Mouse (Mus musculus) kidney, adult 2 months (tissue): ENCODE measurements at regions not wholly inside any gene's neighbourhood (a gene's known extent, or its start where the extent isn't known, plus 50 kb on each side); places are given as distances from the start of the nearest gene placed in this dataset.

ENCODE experiments used
- CTCF ChIP-seq: fragments of 200-500 bp; conservative IDR thresholded peaks from 2 replicates; pipeline ENCODE4 v1.5.1; 2011; ENCODE audit warnings: low read depth, mild to moderate bottlenecking, control low read depth, low read length, moderate library complexity, mixed read lengths; ENCODE audit not compliant: insufficient read depth, insufficient read length
- POLR2A ChIP-seq: fragments of 200-500 bp; IDR thresholded peaks from one replicate; pipeline ENCODE4 v1.6.1; 2011; ENCODE audit warnings: low read depth, low read length, control low read depth

GRCm38 (mm10) chr3:118177446-118177845 is 308.7 kb upstream of the Snx7 start:
- TF ChIP-seq CTCF (no peak), POLR2A (no peak)
